Mouse (Mus musculus) frontal cortex, postnatal 36 days (tissue): ENCODE measurements around the gene Hspa12a.
"Not testable (repeated sequence)": the region's sequence is repeated elsewhere in the genome, so short reads cannot be mapped to it uniquely, and the experiment has no call there.

ENCODE experiments used
- DNase-seq, 2 experiments: peaks; one replicate each; pipeline ENCODE4 v3.0.0; 2022; ENCODE audit warnings: low spot score in 2 of 2

Gene Hspa12a

GRCm38 (mm10) chr19:58910941-58911368, 32.5 kb downstream of the Hspa12a start:
- DNase-seq, result no peak

- no peak for DNase-seq
These were observed 35.4 kb downstream of the Hspa12a start for GRCm38 (mm10) chr19:58908018-58908417.

- DNase-seq, result no peak
These were observed 36.8 kb downstream of the Hspa12a start for GRCm38 (mm10) chr19:58906685-58907084.

GRCm38 (mm10) chr19:58903899-58904327, 39.5 kb downstream of the Hspa12a start:
- peak; percentile 92 for DNase-seq

GRCm38 (mm10) chr19:58903079-58903898, 40.2 kb downstream of the Hspa12a start:
- no peak for DNase-seq

GRCm38 (mm10) chr19:58900471-58900870, 43.0 kb downstream of the Hspa12a start:
- not testable (repeated sequence) for DNase-seq

- DNase-seq, result peak; percentile 26 to 53
These were observed 47.2 kb downstream of the Hspa12a start for GRCm38 (mm10) chr19:58896216-58896615.

GRCm38 (mm10) chr19:58889306-58890038, 54.0 kb downstream of the Hspa12a start:
- DNase-seq, result no peak

- no peak for DNase-seq
These were observed 57.0 kb downstream of the Hspa12a start for GRCm38 (mm10) chr19:58886467-58886866.

GRCm38 (mm10) chr19:58883451-58883850, 60.0 kb downstream of the Hspa12a start:
- DNase-seq, result no peak

GRCm38 (mm10) chr19:58882336-58882735, 61.1 kb downstream of the Hspa12a start:
- DNase-seq, result no peak

GRCm38 (mm10) chr19:58879330-58879957, 64.0 kb downstream of the Hspa12a start:
- no peak for DNase-seq

- DNase-seq, result no peak
These were observed 64.9 kb downstream of the Hspa12a start for GRCm38 (mm10) chr19:58878560-58878959.

GRCm38 (mm10) chr19:58873536-58873935, 69.9 kb downstream of the Hspa12a start:
- DNase-seq, result no peak

- DNase-seq, result no peak
These were observed 70.8 kb downstream of the Hspa12a start for GRCm38 (mm10) chr19:58872381-58873259.

GRCm38 (mm10) chr19:58871878-58872277, 71.6 kb downstream of the Hspa12a start:
- no peak for DNase-seq

GRCm38 (mm10) chr19:58866651-58867050, 76.8 kb downstream of the Hspa12a start:
- DNase-seq, result no peak

- no peak for DNase-seq
These were observed 78.2 kb downstream of the Hspa12a start for GRCm38 (mm10) chr19:58865224-58865623.

GRCm38 (mm10) chr19:58864006-58864573, 79.4 kb downstream of the Hspa12a start:
- DNase-seq, result no peak

- no peak for DNase-seq
These were observed 82.2 kb downstream of the Hspa12a start for GRCm38 (mm10) chr19:58861174-58861760.
